In the genomic region with DNA sequence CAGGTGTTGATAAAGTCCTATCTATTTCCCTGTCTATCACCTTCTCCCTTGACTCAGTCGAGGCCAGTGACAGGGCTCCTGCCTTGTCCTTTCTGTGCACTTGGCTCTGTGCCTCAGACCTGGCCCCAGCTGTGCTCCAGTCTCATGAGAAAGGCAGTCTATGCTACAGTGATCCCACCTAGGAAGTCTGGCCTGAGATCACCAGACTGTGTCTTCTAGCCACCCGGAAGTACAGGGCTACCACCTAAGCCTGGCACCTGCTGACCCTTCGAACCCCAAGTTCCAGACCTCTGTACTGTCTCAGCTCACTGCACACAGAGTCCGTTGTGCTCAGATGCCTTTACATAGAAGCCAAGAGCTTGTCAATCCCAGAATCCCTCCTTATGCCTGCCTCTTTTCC, we compare ENCODE assay signal across 16 mouse cellular contexts. TPM values are rescaled to one million over a fixed set of nuclear protein-coding genes. Genes with fewer than 3 reads are reported as not detected.
DNase-seq lines count a peak whose midpoint lies in the region; ATAC-seq and TF ChIP-seq lines count a peak whose summit lies in the region.
"Had no signal": no experiment of that assay in that cellular context is flagged by ENCODE, and none has a peak within 500 bp of the region (broad histone marks: within the 10 kb centered on the region; RNA-seq: fewer than 3 reads in every experiment).

No protein-coding gene starts in this region.

- intact Hi-C loops in left cerebral cortex, postnatal 36 days (cut with DNase I): no loop called here

- TF ChIP-seq CTCF in kidney, postnatal 0 days (IDR thresholded peaks at IDR 0.05; ENCODE audit: low read depth): no peak

- H3K9me3 ChIP-seq in hindbrain, embryonic 13.5 days: no peaks in the 10 kb centered on the region
- H3K9me3 ChIP-seq in hindbrain, embryonic 11.5 days (ENCODE audit: control insufficient read depth, low read length): no peaks in the 10 kb centered on the region
- H3K9me3 ChIP-seq in hindbrain, embryonic 16.5 days (ENCODE audit: control insufficient read depth, low read length): no peaks in the 10 kb centered on the region
- no peaks in the 10 kb centered on the region for H3K9me3 ChIP-seq in kidney, postnatal 0 days (replicated peaks; ENCODE audit: low read length)
- H3K9me3 ChIP-seq: embryonic facial prominence, embryonic 13.5 days; forebrain, embryonic 10.5 days; limb, embryonic 12.5 days; lung, embryonic 15.5 days had no signal

- no peaks in the 10 kb centered on the region for H3K36me3 ChIP-seq in hindbrain, embryonic 13.5 days
- H3K36me3 ChIP-seq in hindbrain, embryonic 11.5 days (ENCODE audit: control insufficient read depth, insufficient read depth, low read length): no peaks in the 10 kb centered on the region
- H3K36me3 ChIP-seq in hindbrain, embryonic 16.5 days (ENCODE audit: control insufficient read depth, insufficient read depth, low read length): no peaks in the 10 kb centered on the region
- H3K36me3 ChIP-seq in kidney, postnatal 0 days (ENCODE audit: insufficient read depth, low read length): no peaks in the 10 kb centered on the region
- H3K36me3 ChIP-seq: embryonic facial prominence, embryonic 13.5 days; forebrain, embryonic 10.5 days; limb, embryonic 12.5 days; lung, embryonic 15.5 days had no signal

- H3K4me1 ChIP-seq in hindbrain, embryonic 13.5 days (replicated peaks): no peaks in the 10 kb centered on the region
- H3K4me1 ChIP-seq in hindbrain, embryonic 11.5 days (replicated peaks; ENCODE audit: control insufficient read depth, insufficient read depth, low read length): no peaks in the 10 kb centered on the region
- H3K4me1 ChIP-seq in hindbrain, embryonic 16.5 days (ENCODE audit: control insufficient read depth, insufficient read depth, low read depth, low read length): no peaks in the 10 kb centered on the region
- H3K4me1 ChIP-seq in kidney, postnatal 0 days (replicated peaks; ENCODE audit: insufficient read depth, low read length): no peaks in the 10 kb centered on the region; the same call in 1 of the 2 replicates
- H3K4me1 ChIP-seq: embryonic facial prominence, embryonic 13.5 days; forebrain, embryonic 10.5 days; limb, embryonic 12.5 days; lung, embryonic 15.5 days had no signal

- no peaks in the 10 kb centered on the region for H3K27me3 ChIP-seq in hindbrain, embryonic 13.5 days
- H3K27me3 ChIP-seq in hindbrain, embryonic 11.5 days (ENCODE audit: control insufficient read depth, insufficient read depth, low read length): no peaks in the 10 kb centered on the region
- H3K27me3 ChIP-seq in hindbrain, embryonic 16.5 days (replicated peaks; ENCODE audit: control insufficient read depth, insufficient read depth, low read length): no peaks in the 10 kb centered on the region
- H3K27me3 ChIP-seq in kidney, postnatal 0 days (ENCODE audit: insufficient read depth, low read length): no peaks in the 10 kb centered on the region
- H3K27me3 ChIP-seq: embryonic facial prominence, embryonic 13.5 days; limb, embryonic 12.5 days; lung, embryonic 15.5 days had no signal

- H3K4me2 ChIP-seq in hindbrain, embryonic 13.5 days: no peak overlapping the region
- no peak overlapping the region for H3K4me2 ChIP-seq in hindbrain, embryonic 11.5 days (replicated peaks; ENCODE audit: low read depth, low read length)
- no peak overlapping the region for H3K4me2 ChIP-seq in hindbrain, embryonic 16.5 days (ENCODE audit: low read length)
- H3K4me2 ChIP-seq in kidney, postnatal 0 days (ENCODE audit: low read length): no peak overlapping the region
- H3K4me2 ChIP-seq: embryonic facial prominence, embryonic 13.5 days; limb, embryonic 12.5 days; lung, embryonic 15.5 days had no signal

- no peak overlapping the region for H3K9ac ChIP-seq in hindbrain, embryonic 13.5 days
- H3K9ac ChIP-seq in hindbrain, embryonic 11.5 days (ENCODE audit: low read depth, low read length): no peak overlapping the region
- no peak overlapping the region for H3K9ac ChIP-seq in hindbrain, embryonic 16.5 days (ENCODE audit: low read depth, low read length)
- 0 out of 2 replicates have a peak overlapping the region, but pooled peaks have one; percentile 18 for H3K9ac ChIP-seq in kidney, postnatal 0 days (ENCODE audit: low read depth, low read length)
- H3K9ac ChIP-seq: embryonic facial prominence, embryonic 13.5 days; limb, embryonic 12.5 days; lung, embryonic 15.5 days had no signal

- no peak overlapping the region for H3K4me3 ChIP-seq in hindbrain, embryonic 13.5 days
- no peak overlapping the region for H3K4me3 ChIP-seq in hindbrain, embryonic 11.5 days (ENCODE audit: low read depth, low read length)
- H3K4me3 ChIP-seq in hindbrain, embryonic 16.5 days (ENCODE audit: low read length): no peak overlapping the region
- H3K4me3 ChIP-seq in kidney, postnatal 0 days (replicated peaks; ENCODE audit: low read depth, low read length): no peak overlapping the region
- H3K4me3 ChIP-seq: embryonic facial prominence, embryonic 13.5 days; forebrain, embryonic 10.5 days; layer of hippocampus, adult 2 months; limb, embryonic 12.5 days; lung, embryonic 15.5 days had no signal

- H3K27ac ChIP-seq in hindbrain, embryonic 13.5 days: no peak overlapping the region
- H3K27ac ChIP-seq in hindbrain, embryonic 11.5 days (ENCODE audit: low read depth, low read length): no peak overlapping the region
- no peak overlapping the region for H3K27ac ChIP-seq in hindbrain, embryonic 16.5 days (ENCODE audit: low read depth, low read length)
- no peak overlapping the region for H3K27ac ChIP-seq in kidney, postnatal 0 days
- H3K27ac ChIP-seq: embryonic facial prominence, embryonic 13.5 days; forebrain, embryonic 10.5 days; layer of hippocampus, adult 2 months; limb, embryonic 12.5 days; lung, embryonic 15.5 days; stomach, postnatal 0 days had no signal

- ATAC-seq in hindbrain, embryonic 13.5 days (ENCODE audit: low FRiP score): 0 out of 2 replicates have a peak, but pooled peaks have one; percentile 5
- ATAC-seq in hindbrain, embryonic 11.5 days (ENCODE audit: low FRiP score): no peak
- 0 out of 2 replicates have a peak, but pooled peaks have one; percentile 30 for ATAC-seq in hindbrain, embryonic 16.5 days
- ATAC-seq in kidney, postnatal 0 days (replicated peaks; ENCODE audit: low FRiP score, low read depth): peak; percentile 87
- ATAC-seq: inflammation-experienced regulatory T-cells, adult 6 months had no signal

- DNase-seq in hindbrain, embryonic 11.5 days (ENCODE audit: low spot score): no peak
- DNase-seq in adipocyte (ENCODE audit: low spot score): peak; percentile 37
- DNase-seq in kidney, postnatal 0 days (ENCODE audit: low spot score): no peak
- no peak for DNase-seq in spleen, postnatal 14 days (ENCODE audit: low spot score in 2 of 2)
- DNase-seq in T-cell, adult 2 months (ENCODE audit: low spot score): no peak
- DNase-seq in left cerebral cortex, postnatal 36 days (ENCODE audit: low spot score in 2 of 2): no peak
- DNase-seq: thymus, postnatal 4 days had no signal

- 80% methylated on average over 4 of the region's 4 CpGs for WGBS in hindbrain, embryonic 13.5 days
- WGBS in hindbrain, embryonic 11.5 days: 75% methylated on average over 4 of the region's 4 CpGs
- WGBS in hindbrain, embryonic 16.5 days: 84% methylated on average over 4 of the region's 4 CpGs
- WGBS in kidney, postnatal 0 days: 50% methylated on average over 4 of the region's 4 CpGs

RNA-seq across cellular contexts. Expression of gene Smpd1, which starts 26.1 kb away (rescaled TPM):
- polyA plus RNA-seq in hindbrain, embryonic 13.5 days (2015; fragmentation: Nextera tagmentation; extraction: Ambion mirVana): 72.7 and 73.5 TPM in 2 replicates
- 51.2 and 52.5 TPM in 2 replicates for polyA plus RNA-seq in hindbrain, embryonic 11.5 days (2014; fragmentation: Nextera tagmentation; extraction: Ambion mirVana)
- 110 and 111 TPM in 2 replicates for polyA plus RNA-seq in hindbrain, embryonic 16.5 days (2015; fragmentation: Nextera tagmentation; extraction: Ambion mirVana)
- polyA plus RNA-seq in kidney, postnatal 0 days (2015; fragmentation: Nextera tagmentation; extraction: Ambion mirVana): 60.5 and 60.7 TPM in 2 replicates
- 100 to 1,000 TPM in 1 of 2 experiments, 10 to 100 TPM in 1; 97.4 to 114 TPM for total RNA-seq in left cerebral cortex, postnatal 36 days (2021)

RNA-seq across cellular contexts. Expression of gene Cavin3, which starts 46.0 kb away (rescaled TPM):
- polyA plus RNA-seq in hindbrain, embryonic 13.5 days (2015; fragmentation: Nextera tagmentation; extraction: Ambion mirVana): 28.9 and 31.6 TPM in 2 replicates
- polyA plus RNA-seq in hindbrain, embryonic 11.5 days (2014; fragmentation: Nextera tagmentation; extraction: Ambion mirVana): 29.6 and 34.3 TPM in 2 replicates
- polyA plus RNA-seq in hindbrain, embryonic 16.5 days (2015; fragmentation: Nextera tagmentation; extraction: Ambion mirVana): 43.0 TPM in 2 replicates
- 68.0 and 75.8 TPM in 2 replicates for polyA plus RNA-seq in kidney, postnatal 0 days (2015; fragmentation: Nextera tagmentation; extraction: Ambion mirVana)
- total RNA-seq in left cerebral cortex, postnatal 36 days (2021): 10 to 100 TPM; 17.6 to 21.0 TPM
- polyA plus RNA-seq: inflammation-experienced regulatory T-cells, adult 6 months had no signal

RNA-seq across cellular contexts. Expression of gene Apbb1, which starts 53.4 kb away (rescaled TPM):
- 242 and 246 TPM in 2 replicates for polyA plus RNA-seq in hindbrain, embryonic 13.5 days (2015; fragmentation: Nextera tagmentation; extraction: Ambion mirVana)
- 94.6 and 112 TPM in 2 replicates for polyA plus RNA-seq in hindbrain, embryonic 11.5 days (2014; fragmentation: Nextera tagmentation; extraction: Ambion mirVana)
- polyA plus RNA-seq in hindbrain, embryonic 16.5 days (2015; fragmentation: Nextera tagmentation; extraction: Ambion mirVana): 344 and 354 TPM in 2 replicates
- 31.4 and 34.1 TPM in 2 replicates for polyA plus RNA-seq in kidney, postnatal 0 days (2015; fragmentation: Nextera tagmentation; extraction: Ambion mirVana)
- total RNA-seq in left cerebral cortex, postnatal 36 days (2021): 100 to 1,000 TPM; 437 to 517 TPM
